10 mouse cellular contexts compared by ENCODE assay signal in the genomic region with DNA sequence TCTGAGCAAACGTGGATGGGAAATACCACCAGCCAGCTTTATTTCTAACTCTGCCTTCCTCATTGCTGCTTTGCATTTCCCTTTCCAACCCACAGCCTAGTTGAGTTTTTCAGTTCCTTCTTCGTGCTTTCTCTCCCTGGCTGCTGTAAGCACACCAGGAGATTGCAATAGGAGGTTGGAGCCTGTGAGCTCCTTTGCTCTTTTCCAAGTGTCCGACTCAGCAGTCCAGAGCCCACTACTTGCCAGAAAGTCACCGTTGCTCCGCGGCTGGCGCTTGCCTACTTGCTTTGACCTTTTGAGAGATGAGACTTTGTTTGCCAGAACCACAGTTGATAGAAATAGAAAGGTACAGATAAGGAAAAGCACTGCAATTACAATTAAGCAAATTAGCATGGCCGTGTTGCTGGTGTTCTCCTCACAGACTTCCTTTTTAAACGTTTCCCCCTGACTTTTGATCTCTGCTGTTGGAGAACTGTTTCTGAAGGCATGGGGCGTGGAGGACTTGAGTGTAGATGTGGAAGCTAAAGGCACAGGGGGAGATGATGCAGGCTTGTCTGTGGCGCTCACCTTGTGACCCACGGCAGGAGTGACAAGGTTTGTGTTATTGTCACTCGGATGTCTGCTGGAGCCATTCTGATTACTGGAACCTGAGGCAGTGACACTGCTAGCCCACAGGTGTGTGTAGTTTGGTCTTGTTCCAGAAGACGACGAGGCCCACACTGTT. TPM values are rescaled to one million over a fixed set of nuclear protein-coding genes. Genes with fewer than 3 reads are reported as not detected.
A peak's percentile ranks its signal among the peaks of the same experiment; 100 is the strongest.
DNase-seq lines count a peak whose midpoint lies in the region; ATAC-seq and TF ChIP-seq lines count a peak whose summit lies in the region.
"Had no signal": no experiment of that assay in that cellular context is flagged by ENCODE, and none has a peak within 500 bp of the region (broad histone marks: within the 10 kb centered on the region; RNA-seq: fewer than 3 reads in every experiment).

No protein-coding gene starts in this region.

- no peaks in the 10 kb centered on the region for H3K27me3 ChIP-seq in forebrain, postnatal 0 days (ENCODE audit: insufficient read depth, low read length)
- H3K27me3 ChIP-seq in forebrain, embryonic 15.5 days: no peaks in the 10 kb centered on the region
- H3K27me3 ChIP-seq: embryonic facial prominence, embryonic 13.5 days; limb, embryonic 13.5 days had no signal

- H3K9me3 ChIP-seq in forebrain, postnatal 0 days (ENCODE audit: low read length): no peaks in the 10 kb centered on the region
- H3K9me3 ChIP-seq in forebrain, embryonic 15.5 days: no peaks in the 10 kb centered on the region
- H3K9me3 ChIP-seq: embryonic facial prominence, embryonic 13.5 days; limb, embryonic 13.5 days had no signal

- 81% methylated on average over 15 of the region's 15 CpGs for WGBS in forebrain, postnatal 0 days
- WGBS in forebrain, embryonic 15.5 days: 85% methylated on average over 15 of the region's 15 CpGs

- H3K4me1 ChIP-seq in forebrain, postnatal 0 days (ENCODE audit: insufficient read depth): no peaks in the 10 kb centered on the region
- H3K4me1 ChIP-seq in forebrain, embryonic 15.5 days: no peaks in the 10 kb centered on the region
- H3K4me1 ChIP-seq: embryonic facial prominence, embryonic 13.5 days; limb, embryonic 13.5 days had no signal

- H3K27ac ChIP-seq in forebrain, postnatal 0 days (ENCODE audit: low read depth, low read length): peak overlapping the region; percentile 57; the same call in 1 of the 2 replicates
- H3K27ac ChIP-seq in forebrain, embryonic 15.5 days (replicated peaks): no peak overlapping the region
- H3K27ac ChIP-seq: embryonic facial prominence, embryonic 13.5 days; limb, embryonic 13.5 days had no signal

- no peak overlapping the region for H3K9ac ChIP-seq in forebrain, postnatal 0 days
- no peak overlapping the region for H3K9ac ChIP-seq in forebrain, embryonic 15.5 days (replicated peaks)
- H3K9ac ChIP-seq: embryonic facial prominence, embryonic 13.5 days; limb, embryonic 13.5 days had no signal

- no peak for DNase-seq in forebrain, postnatal 0 days
- peak; percentile 89 for DNase-seq in A20 (ENCODE audit: low read depth, low spot score)
- peak; percentile 48 for DNase-seq in gastrocnemius, postnatal 14 days
- peak; percentile 39 to 63 for DNase-seq in kidney, postnatal 36 days
- DNase-seq in thymus, postnatal 4 days: peak; percentile 38
- no peak for DNase-seq in left cerebral cortex, postnatal 4 days
- no peak for DNase-seq in embryo, embryonic 11 days

- H3K4me2 ChIP-seq in forebrain, postnatal 0 days (ENCODE audit: low read depth): no peak overlapping the region
- H3K4me2 ChIP-seq in forebrain, embryonic 15.5 days (replicated peaks): no peak overlapping the region
- H3K4me2 ChIP-seq: embryonic facial prominence, embryonic 13.5 days; limb, embryonic 13.5 days had no signal

- intact Hi-C loops in gastrocnemius, postnatal 14 days (cut with DNase I; ENCODE audit: low total_unique reads): no loop called here
- intact Hi-C loops in left cerebral cortex, postnatal 4 days (cut with DNase I): no loop called here

- no peak for TF ChIP-seq CTCF in forebrain, postnatal 0 days (IDR thresholded peaks at IDR 0.05; ENCODE audit: low read depth)

- H3K36me3 ChIP-seq in forebrain, postnatal 0 days (ENCODE audit: insufficient read depth): no peaks in the 10 kb centered on the region
- peaks cover 4% of the 10 kb centered on the region; the same call in 1 of the 2 replicates for H3K36me3 ChIP-seq in forebrain, embryonic 15.5 days

- ATAC-seq in forebrain, postnatal 0 days: no peak
- ATAC-seq in forebrain, embryonic 15.5 days (replicated peaks): no peak

- no peak overlapping the region for H3K4me3 ChIP-seq in forebrain, postnatal 0 days (ENCODE audit: low read depth, low read length)
- no peak overlapping the region for H3K4me3 ChIP-seq in forebrain, embryonic 15.5 days
- H3K4me3 ChIP-seq: embryonic facial prominence, embryonic 13.5 days; limb, embryonic 13.5 days had no signal

RNA-seq across cellular contexts. Expression of gene Evi2, which starts 3.2 kb away (rescaled TPM):
- total RNA-seq in forebrain, postnatal 0 days (2014; rRNA removed): not detected in 2 replicates
- 0.05 TPM in 1 of 2 replicates, not detected in the other for polyA plus RNA-seq in forebrain, postnatal 0 days (2015; fragmentation: Nextera tagmentation; extraction: Ambion mirVana)
- polyA plus RNA-seq in forebrain, embryonic 15.5 days (2015; fragmentation: Nextera tagmentation; extraction: Ambion mirVana): 0.45 and 0.59 TPM in 2 replicates
- under 1 TPM in 1 of 2 experiments, not detected in 1; 0.18 TPM for total RNA-seq in gastrocnemius, postnatal 14 days (2021)
- total RNA-seq in left cerebral cortex, postnatal 4 days (2021): not detected

RNA-seq across cellular contexts. Expression of gene Evi2a, which starts 3.2 kb away (rescaled TPM):
- 2.5 and 2.8 TPM in 2 replicates for total RNA-seq in forebrain, postnatal 0 days (2014; rRNA removed)
- 2.5 and 4.6 TPM in 2 replicates for polyA plus RNA-seq in forebrain, postnatal 0 days (2015; fragmentation: Nextera tagmentation; extraction: Ambion mirVana)
- polyA plus RNA-seq in forebrain, embryonic 15.5 days (2015; fragmentation: Nextera tagmentation; extraction: Ambion mirVana): 2.2 and 3.9 TPM in 2 replicates
- total RNA-seq in gastrocnemius, postnatal 14 days (2021): 1 to 10 TPM; 3.3 to 4.3 TPM
- total RNA-seq in left cerebral cortex, postnatal 4 days (2021): 1 to 10 TPM; 1.6 to 3.4 TPM

RNA-seq across cellular contexts. Expression of gene Evi2b, which starts 3.6 kb away (rescaled TPM):
- 0.23 and 0.24 TPM in 2 replicates for total RNA-seq in forebrain, postnatal 0 days (2014; rRNA removed)
- polyA plus RNA-seq in forebrain, postnatal 0 days (2015; fragmentation: Nextera tagmentation; extraction: Ambion mirVana): 0.38 and 0.40 TPM in 2 replicates
- not detected in 2 replicates for polyA plus RNA-seq in forebrain, embryonic 15.5 days (2015; fragmentation: Nextera tagmentation; extraction: Ambion mirVana)
- total RNA-seq in gastrocnemius, postnatal 14 days (2021): under 1 TPM; 0.24 to 0.59 TPM
- total RNA-seq in left cerebral cortex, postnatal 4 days (2021): under 1 TPM; 0.60 to 0.79 TPM

RNA-seq across cellular contexts. Expression of gene Omg, which starts 23.3 kb away (rescaled TPM):
- total RNA-seq in forebrain, postnatal 0 days (2014; rRNA removed): 13.8 and 16.5 TPM in 2 replicates
- 18.2 and 21.6 TPM in 2 replicates for polyA plus RNA-seq in forebrain, postnatal 0 days (2015; fragmentation: Nextera tagmentation; extraction: Ambion mirVana)
- 2.3 and 3.0 TPM in 2 replicates for polyA plus RNA-seq in forebrain, embryonic 15.5 days (2015; fragmentation: Nextera tagmentation; extraction: Ambion mirVana)
- not detected for total RNA-seq in gastrocnemius, postnatal 14 days (2021)
- 10 to 100 TPM; 22.2 to 26.0 TPM for total RNA-seq in left cerebral cortex, postnatal 4 days (2021)

Comparison
In these comparisons a context has a peak if more than half of its experiments do, and no peak if none do; other contexts are left out.
1. DNase-seq: peak in A20 (single experiment), gastrocnemius, postnatal 14 days (single experiment), kidney, postnatal 36 days (2 of 2) and thymus, postnatal 4 days (single experiment); none in forebrain, postnatal 0 days (single experiment), left cerebral cortex, postnatal 4 days (single experiment) and embryo, embryonic 11 days (single experiment).